Mouse (Mus musculus): ENCODE measurements at regions not wholly inside any gene's neighbourhood (a gene's known extent, or its start where the extent isn't known, plus 50 kb on each side); places are given as distances from the start of the nearest gene placed in this dataset.

- Histone ChIP-seq H3K4me3 (no peak overlapping the region), H3K27ac (no peak overlapping the region), H3K4me2 (no peak overlapping the region), H3K9ac (no peak overlapping the region), H3K27me3 (no peaks in the 10 kb centered on the region), H3K9me3 (replicated peaks) (no peaks in the 10 kb centered on the region), H3K36me3 (ENCODE audit: poor library complexity, severe bottlenecking) (no peaks in the 10 kb centered on the region), H3K4me1 (peaks cover 21% of the 10 kb centered on the region)
- WGBS: 77% methylated on average over 1 of the region's 1 CpGs
- no peak for ATAC-seq
These were observed 375.5 kb downstream of the Synb start for GRCm38 (mm10) chr14:68918526-68919045.

- no peak overlapping the region for H3K27ac ChIP-seq
- H3K4me1 ChIP-seq: no peaks in the 10 kb centered on the region
- no peaks in the 10 kb centered on the region for H3K36me3 ChIP-seq (ENCODE audit: poor library complexity, severe bottlenecking)
- no peak overlapping the region for H3K9ac ChIP-seq
- no peaks in the 10 kb centered on the region for H3K9me3 ChIP-seq (replicated peaks)
- H3K4me3 ChIP-seq: no peak overlapping the region
- WGBS: 90% methylated on average over 3 of the region's 3 CpGs
- ATAC-seq: no peak
- H3K27me3 ChIP-seq: no peaks in the 10 kb centered on the region
- H3K4me2 ChIP-seq: no peak overlapping the region
These were observed 394.2 kb downstream of the Synb start for GRCm38 (mm10) chr14:68899921-68900320.

GRCm38 (mm10) chr14:68877171-68877570, 416.9 kb downstream of the Synb start:
- Histone ChIP-seq H3K9ac (no peak overlapping the region), H3K4me1 (no peaks in the 10 kb centered on the region), H3K27ac (no peak overlapping the region), H3K36me3 (ENCODE audit: poor library complexity, severe bottlenecking) (no peaks in the 10 kb centered on the region), H3K27me3 (no peaks in the 10 kb centered on the region), H3K4me2 (no peak overlapping the region), H3K9me3 (replicated peaks) (no peaks in the 10 kb centered on the region), H3K4me3 (no peak overlapping the region)
- 52% methylated on average over 4 of the region's 4 CpGs for WGBS
- peak; percentile 41; the same call in 1 of the 2 replicates for ATAC-seq

GRCm38 (mm10) chr14:68861071-68861470, 433.0 kb downstream of the Synb start:
- WGBS: 91% methylated on average over 3 of the region's 3 CpGs
- Histone ChIP-seq H3K36me3 (ENCODE audit: poor library complexity, severe bottlenecking) (no peaks in the 10 kb centered on the region), H3K27me3 (no peaks in the 10 kb centered on the region), H3K4me1 (no peaks in the 10 kb centered on the region), H3K9ac (no peak overlapping the region), H3K4me3 (no peak overlapping the region), H3K27ac (no peak overlapping the region), H3K4me2 (no peak overlapping the region), H3K9me3 (replicated peaks) (no peaks in the 10 kb centered on the region)
- ATAC-seq: no peak

GRCm38 (mm10) chr14:68857948-68858347, 436.2 kb downstream of the Synb start:
- Histone ChIP-seq H3K9me3 (replicated peaks) (no peaks in the 10 kb centered on the region), H3K4me3 (no peak overlapping the region), H3K27me3 (no peaks in the 10 kb centered on the region), H3K36me3 (ENCODE audit: poor library complexity, severe bottlenecking) (no peaks in the 10 kb centered on the region), H3K27ac (no peak overlapping the region), H3K4me2 (no peak overlapping the region), H3K4me1 (no peaks in the 10 kb centered on the region), H3K9ac (no peak overlapping the region)
- ATAC-seq: no peak
- WGBS: 91% methylated on average over 1 of the region's 1 CpGs

- Histone ChIP-seq H3K4me2 (no peak overlapping the region), H3K36me3 (ENCODE audit: poor library complexity, severe bottlenecking) (no peaks in the 10 kb centered on the region), H3K9ac (no peak overlapping the region), H3K27ac (no peak overlapping the region), H3K4me1 (no peaks in the 10 kb centered on the region), H3K4me3 (no peak overlapping the region), H3K9me3 (replicated peaks) (no peaks in the 10 kb centered on the region), H3K27me3 (no peaks in the 10 kb centered on the region)
- ATAC-seq: no peak
- 76% methylated on average over 4 of the region's 4 CpGs for WGBS
These were observed 445.6 kb downstream of the Synb start for GRCm38 (mm10) chr14:68848506-68848905.

- Histone ChIP-seq H3K27me3 (no peaks in the 10 kb centered on the region), H3K4me1 (no peaks in the 10 kb centered on the region), H3K4me2 (no peak overlapping the region), H3K9me3 (replicated peaks) (no peaks in the 10 kb centered on the region), H3K27ac (no peak overlapping the region), H3K4me3 (no peak overlapping the region), H3K9ac (no peak overlapping the region), H3K36me3 (ENCODE audit: poor library complexity, severe bottlenecking) (no peaks in the 10 kb centered on the region)
- ATAC-seq: no peak
These were observed 446.5 kb downstream of the Synb start for GRCm38 (mm10) chr14:68847609-68848008.

- H3K27ac ChIP-seq: no peak overlapping the region
- no peak overlapping the region for H3K9ac ChIP-seq
- WGBS: 80% methylated on average over 8 of the region's 8 CpGs
- H3K4me2 ChIP-seq: no peak overlapping the region
- H3K27me3 ChIP-seq: no peaks in the 10 kb centered on the region
- ATAC-seq: no peak
- H3K4me1 ChIP-seq: no peaks in the 10 kb centered on the region
- H3K36me3 ChIP-seq (ENCODE audit: poor library complexity, severe bottlenecking): no peaks in the 10 kb centered on the region
- no peak overlapping the region for H3K4me3 ChIP-seq
- H3K9me3 ChIP-seq (replicated peaks): no peaks in the 10 kb centered on the region
These were observed 473.9 kb downstream of the Synb start for GRCm38 (mm10) chr14:68820241-68820640.

GRCm38 (mm10) chr14:68808976-68809375, 485.1 kb downstream of the Synb start:
- no peaks in the 10 kb centered on the region for H3K4me1 ChIP-seq
- H3K4me3 ChIP-seq: no peak overlapping the region
- no peak overlapping the region for H3K9ac ChIP-seq
- 92% methylated on average over 3 of the region's 3 CpGs for WGBS
- no peaks in the 10 kb centered on the region for H3K27me3 ChIP-seq
- H3K9me3 ChIP-seq (replicated peaks): no peaks in the 10 kb centered on the region
- H3K27ac ChIP-seq: no peak overlapping the region
- H3K36me3 ChIP-seq (ENCODE audit: poor library complexity, severe bottlenecking): no peaks in the 10 kb centered on the region
- H3K4me2 ChIP-seq: no peak overlapping the region
- no peak for ATAC-seq

GRCm38 (mm10) chr14:68807918-68808317, 486.2 kb downstream of the Synb start:
- no peak overlapping the region for H3K4me3 ChIP-seq
- no peaks in the 10 kb centered on the region for H3K27me3 ChIP-seq
- no peaks in the 10 kb centered on the region for H3K36me3 ChIP-seq (ENCODE audit: poor library complexity, severe bottlenecking)
- H3K27ac ChIP-seq: no peak overlapping the region
- H3K4me2 ChIP-seq: no peak overlapping the region
- H3K9ac ChIP-seq: no peak overlapping the region
- no peaks in the 10 kb centered on the region for H3K9me3 ChIP-seq (replicated peaks)
- no peak for ATAC-seq
- no peaks in the 10 kb centered on the region for H3K4me1 ChIP-seq
- 88% methylated on average over 3 of the region's 3 CpGs for WGBS

GRCm38 (mm10) chr14:68806646-68807045, 487.5 kb downstream of the Synb start:
- Histone ChIP-seq H3K4me2 (no peak overlapping the region), H3K36me3 (ENCODE audit: poor library complexity, severe bottlenecking) (no peaks in the 10 kb centered on the region), H3K4me1 (no peaks in the 10 kb centered on the region), H3K4me3 (no peak overlapping the region), H3K27me3 (no peaks in the 10 kb centered on the region), H3K9me3 (replicated peaks) (no peaks in the 10 kb centered on the region), H3K27ac (no peak overlapping the region), H3K9ac (no peak overlapping the region)
- ATAC-seq: no peak
- 90% methylated on average over 1 of the region's 1 CpGs for WGBS

- 95% methylated on average over 3 of the region's 3 CpGs for WGBS
- Histone ChIP-seq H3K9ac (no peak overlapping the region), H3K9me3 (replicated peaks) (no peaks in the 10 kb centered on the region), H3K4me3 (no peak overlapping the region), H3K4me1 (no peaks in the 10 kb centered on the region), H3K27me3 (no peaks in the 10 kb centered on the region), H3K4me2 (no peak overlapping the region), H3K36me3 (ENCODE audit: poor library complexity, severe bottlenecking) (no peaks in the 10 kb centered on the region), H3K27ac (no peak overlapping the region)
- no peak for ATAC-seq
These were observed 509.7 kb downstream of the Synb start for GRCm38 (mm10) chr14:68784395-68784794.

GRCm38 (mm10) chr14:68783216-68783615, 510.9 kb downstream of the Synb start:
- H3K9ac ChIP-seq: no peak overlapping the region
- whole genome bisulfite sequencing: 86% methylated on average over 1 of the region's 1 CpGs
- H3K4me1 ChIP-seq: no peaks in the 10 kb centered on the region
- H3K4me2 ChIP-seq: no peak overlapping the region
- no peak for ATAC-seq
- no peaks in the 10 kb centered on the region for H3K27me3 ChIP-seq
- H3K27ac ChIP-seq: no peak overlapping the region
- H3K4me3 ChIP-seq: no peak overlapping the region
- no peaks in the 10 kb centered on the region for H3K9me3 ChIP-seq (replicated peaks)
- no peaks in the 10 kb centered on the region for H3K36me3 ChIP-seq (ENCODE audit: poor library complexity, severe bottlenecking)
